Mouse (Mus musculus): ENCODE results near the gene Dnah11. TPM values are rescaled to one million over a fixed set of nuclear protein-coding genes. Genes with fewer than 3 reads are reported as not detected.
A peak's percentile ranks its signal among the peaks of the same experiment; 100 is the strongest.

Dnah11 gene
- polyA plus RNA-seq, 1 experiment from 2014 or later = 0.36 TPM

GRCm38 (mm10) chr12:117989018-117989828 lies 209.6 kb downstream of the Dnah11 start:
- DNase-seq (ENCODE audit: low spot score) = peak; percentile 53
- peak; percentile 68 for ATAC-seq (replicated peaks; ENCODE audit: low FRiP score)
- H3K9ac ChIP-seq (ENCODE audit: low read length) = no peak overlapping the region
- H3K4me3 ChIP-seq (ENCODE audit: low read depth, low read length) = no peak overlapping the region
- no peak overlapping the region for H3K27ac ChIP-seq (ENCODE audit: low read depth, low read length)
- H3K36me3 ChIP-seq (ENCODE audit: control insufficient read depth, insufficient read depth, low read length) = no peaks in the 10 kb centered on the region
- peaks cover 2% of the 10 kb centered on the region; the same call in 1 of the 2 replicates for H3K4me1 ChIP-seq (replicated peaks; ENCODE audit: control insufficient read depth, insufficient read depth, low read length)
- peaks cover 7% of the 10 kb centered on the region; the same call in 1 of the 2 replicates for H3K27me3 ChIP-seq (ENCODE audit: control insufficient read depth, insufficient read depth, low read length)
- H3K9me3 ChIP-seq (ENCODE audit: control insufficient read depth, low read length) = no peaks in the 10 kb centered on the region
- peak overlapping the region; percentile 1; the same call in 1 of the 2 replicates for H3K4me2 ChIP-seq (ENCODE audit: low read depth, low read length, severe bottlenecking)
- 5% methylated on average over 11 of the region's 11 CpGs for WGBS

GRCm38 (mm10) chr12:117980315-117980714 lies 218.5 kb downstream of the Dnah11 start:
- H3K27ac ChIP-seq (ENCODE audit: low read depth, low read length) = no peak overlapping the region
- no peak overlapping the region for H3K4me2 ChIP-seq (ENCODE audit: low read depth, low read length, severe bottlenecking)
- no peaks in the 10 kb centered on the region for H3K36me3 ChIP-seq (ENCODE audit: control insufficient read depth, insufficient read depth, low read length)
- H3K4me3 ChIP-seq (ENCODE audit: low read depth, low read length) = no peak overlapping the region
- H3K27me3 ChIP-seq (ENCODE audit: control insufficient read depth, insufficient read depth, low read length) = peaks cover 2% of the 10 kb centered on the region; the same call in 1 of the 2 replicates
- H3K9me3 ChIP-seq (ENCODE audit: control insufficient read depth, low read length) = no peaks in the 10 kb centered on the region
- no peak overlapping the region for H3K9ac ChIP-seq (ENCODE audit: low read length)
- DNase-seq (ENCODE audit: low spot score) (no peak), ATAC-seq (replicated peaks; ENCODE audit: low FRiP score) (no peak)
- WGBS = 72% methylated on average over 3 of the region's 3 CpGs
- H3K4me1 ChIP-seq (replicated peaks; ENCODE audit: control insufficient read depth, insufficient read depth, low read length) = no peaks in the 10 kb centered on the region

- Histone ChIP-seq H3K4me2 (ENCODE audit: low read depth, low read length, severe bottlenecking) (no peak overlapping the region), H3K4me3 (ENCODE audit: low read depth, low read length) (no peak overlapping the region), H3K9me3 (ENCODE audit: control insufficient read depth, low read length) (no peaks in the 10 kb centered on the region), H3K9ac (ENCODE audit: low read length) (no peak overlapping the region), H3K4me1 (replicated peaks; ENCODE audit: control insufficient read depth, insufficient read depth, low read length) (no peaks in the 10 kb centered on the region), H3K27ac (ENCODE audit: low read depth, low read length) (no peak overlapping the region), H3K36me3 (ENCODE audit: control insufficient read depth, insufficient read depth, low read length) (no peaks in the 10 kb centered on the region), H3K27me3 (ENCODE audit: control insufficient read depth, insufficient read depth, low read length) (peaks cover 2% of the 10 kb centered on the region; the same call in 1 of the 2 replicates)
- DNase-seq (ENCODE audit: low spot score) = no peak
- no peak for ATAC-seq (replicated peaks; ENCODE audit: low FRiP score)
These were observed 225.1 kb downstream of the Dnah11 start for GRCm38 (mm10) chr12:117973712-117974111.

- Histone ChIP-seq H3K4me1 (replicated peaks; ENCODE audit: control insufficient read depth, insufficient read depth, low read length) (no peaks in the 10 kb centered on the region), H3K36me3 (ENCODE audit: control insufficient read depth, insufficient read depth, low read length) (no peaks in the 10 kb centered on the region), H3K27me3 (ENCODE audit: control insufficient read depth, insufficient read depth, low read length) (no peaks in the 10 kb centered on the region), H3K4me2 (ENCODE audit: low read depth, low read length, severe bottlenecking) (no peak overlapping the region), H3K4me3 (ENCODE audit: low read depth, low read length) (no peak overlapping the region), H3K9ac (ENCODE audit: low read length) (no peak overlapping the region), H3K27ac (ENCODE audit: low read depth, low read length) (no peak overlapping the region), H3K9me3 (ENCODE audit: control insufficient read depth, low read length) (no peaks in the 10 kb centered on the region)
- ATAC-seq (replicated peaks; ENCODE audit: low FRiP score) (no peak), DNase-seq (ENCODE audit: low spot score) (no peak)
- WGBS = 84% methylated on average over 2 of the region's 2 CpGs
These were observed 236.1 kb downstream of the Dnah11 start for GRCm38 (mm10) chr12:117962698-117963097.

- no peak for DNase-seq (ENCODE audit: low spot score)
- Histone ChIP-seq H3K36me3 (ENCODE audit: control insufficient read depth, insufficient read depth, low read length) (no peaks in the 10 kb centered on the region), H3K9ac (ENCODE audit: low read length) (no peak overlapping the region), H3K9me3 (ENCODE audit: control insufficient read depth, low read length) (no peaks in the 10 kb centered on the region), H3K27ac (ENCODE audit: low read depth, low read length) (no peak overlapping the region), H3K4me1 (replicated peaks; ENCODE audit: control insufficient read depth, insufficient read depth, low read length) (no peaks in the 10 kb centered on the region), H3K4me3 (ENCODE audit: low read depth, low read length) (no peak overlapping the region), H3K4me2 (ENCODE audit: low read depth, low read length, severe bottlenecking) (no peak overlapping the region), H3K27me3 (ENCODE audit: control insufficient read depth, insufficient read depth, low read length) (no peaks in the 10 kb centered on the region)
- ATAC-seq (replicated peaks; ENCODE audit: low FRiP score) = no peak
These were observed 239.6 kb downstream of the Dnah11 start for GRCm38 (mm10) chr12:117959213-117959612.

GRCm38 (mm10) chr12:117946823-117947704 lies 251.8 kb downstream of the Dnah11 start:
- Histone ChIP-seq H3K27me3 (ENCODE audit: control insufficient read depth, insufficient read depth, low read length) (no peaks in the 10 kb centered on the region), H3K9me3 (ENCODE audit: control insufficient read depth, low read length) (no peaks in the 10 kb centered on the region), H3K9ac (ENCODE audit: low read length) (no peak overlapping the region), H3K4me3 (ENCODE audit: low read depth, low read length) (no peak overlapping the region), H3K4me2 (ENCODE audit: low read depth, low read length, severe bottlenecking) (no peak overlapping the region), H3K36me3 (ENCODE audit: control insufficient read depth, insufficient read depth, low read length) (no peaks in the 10 kb centered on the region), H3K4me1 (replicated peaks; ENCODE audit: control insufficient read depth, insufficient read depth, low read length) (no peaks in the 10 kb centered on the region), H3K27ac (ENCODE audit: low read depth, low read length) (no peak overlapping the region)
- no peak for DNase-seq (ENCODE audit: low spot score)
- 77% methylated on average over 5 of the region's 5 CpGs for WGBS
- ATAC-seq (replicated peaks; ENCODE audit: low FRiP score) = no peak

GRCm38 (mm10) chr12:117941947-117942346 lies 256.9 kb downstream of the Dnah11 start:
- H3K9me3 ChIP-seq (ENCODE audit: control insufficient read depth, low read length) = no peaks in the 10 kb centered on the region
- no peak overlapping the region for H3K9ac ChIP-seq (ENCODE audit: low read length)
- H3K4me3 ChIP-seq (ENCODE audit: low read depth, low read length) = no peak overlapping the region
- no peak for ATAC-seq (replicated peaks; ENCODE audit: low FRiP score)
- DNase-seq (ENCODE audit: low spot score) = no peak
- no peaks in the 10 kb centered on the region for H3K27me3 ChIP-seq (ENCODE audit: control insufficient read depth, insufficient read depth, low read length)
- H3K36me3 ChIP-seq (ENCODE audit: control insufficient read depth, insufficient read depth, low read length) = no peaks in the 10 kb centered on the region
- no peaks in the 10 kb centered on the region for H3K4me1 ChIP-seq (replicated peaks; ENCODE audit: control insufficient read depth, insufficient read depth, low read length)
- WGBS = 31% methylated on average over 7 of the region's 7 CpGs
- no peak overlapping the region for H3K27ac ChIP-seq (ENCODE audit: low read depth, low read length)
- H3K4me2 ChIP-seq (ENCODE audit: low read depth, low read length, severe bottlenecking) = no peak overlapping the region

- H3K4me1 ChIP-seq (replicated peaks; ENCODE audit: control insufficient read depth, insufficient read depth, low read length) = no peaks in the 10 kb centered on the region
- 90% methylated on average over 2 of the region's 2 CpGs for WGBS
- no peaks in the 10 kb centered on the region for H3K27me3 ChIP-seq (ENCODE audit: control insufficient read depth, insufficient read depth, low read length)
- H3K36me3 ChIP-seq (ENCODE audit: control insufficient read depth, insufficient read depth, low read length) = no peaks in the 10 kb centered on the region
- H3K9ac ChIP-seq (ENCODE audit: low read length) = no peak overlapping the region
- H3K4me3 ChIP-seq (ENCODE audit: low read depth, low read length) = no peak overlapping the region
- DNase-seq (ENCODE audit: low spot score) = no peak
- no peak overlapping the region for H3K4me2 ChIP-seq (ENCODE audit: low read depth, low read length, severe bottlenecking)
- no peak overlapping the region for H3K27ac ChIP-seq (ENCODE audit: low read depth, low read length)
- no peak for ATAC-seq (replicated peaks; ENCODE audit: low FRiP score)
- H3K9me3 ChIP-seq (ENCODE audit: control insufficient read depth, low read length) = no peaks in the 10 kb centered on the region
These were observed 260.6 kb downstream of the Dnah11 start for GRCm38 (mm10) chr12:117938214-117938613.

Measured in forebrain, embryonic 11.5 days (tissue).